Mouse (Mus musculus): ENCODE measurements around the gene Gm6169. TPM values are rescaled to one million over a fixed set of nuclear protein-coding genes. Genes with fewer than 3 reads are reported as not detected.
"Not testable (repeated sequence)": the region's sequence is repeated elsewhere in the genome, so short reads cannot be mapped to it uniquely, and the experiment has no call there.

Gm6169 gene
- polyA plus RNA-seq, 1 experiment from 2014 or later = 3.8 TPM

GRCm38 (mm10) chr13:97109046-97109445 is 10.0 kb upstream of the Gm6169 start:
- ATAC-seq (ENCODE audit: low FRiP score, low TSS enrichment) = no peak
- no peaks in the 10 kb centered on the region for H3K4me1 ChIP-seq (ENCODE audit: control insufficient read depth, insufficient read depth, low read length)
- 84% methylated on average over 4 of the region's 4 CpGs for WGBS

DNA sequence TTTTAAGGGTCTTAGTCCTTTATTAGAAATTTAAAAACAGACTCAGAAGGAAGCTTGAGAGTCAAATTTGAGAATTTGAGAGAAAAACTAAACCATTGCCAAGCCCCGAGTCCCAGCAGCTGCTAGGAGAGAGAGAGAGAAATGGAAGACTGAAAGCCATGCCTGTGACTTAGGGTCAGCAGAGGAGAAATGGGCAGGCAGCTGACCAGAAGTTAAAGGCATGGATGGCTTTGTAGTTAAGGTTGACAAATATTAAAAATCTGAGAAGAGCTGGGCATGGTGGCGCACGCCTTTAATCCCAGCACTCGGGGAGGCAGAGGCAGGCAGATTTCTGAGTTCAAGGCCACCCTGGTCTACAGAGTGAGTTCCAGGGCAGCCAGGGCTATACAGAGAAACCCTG is 8.7 kb upstream of the Gm6169 start:
- not testable (repeated sequence) for H3K9me3 ChIP-seq (ENCODE audit: control insufficient read depth, low read length); H3K27me3 ChIP-seq (ENCODE audit: control insufficient read depth, insufficient read depth, low read length); H3K27ac ChIP-seq (ENCODE audit: low read depth, low read length); H3K4me3 ChIP-seq (ENCODE audit: low read length); H3K9ac ChIP-seq (ENCODE audit: low read depth, low read length); ATAC-seq (ENCODE audit: low FRiP score, low TSS enrichment); H3K36me3 ChIP-seq (ENCODE audit: control insufficient read depth, insufficient read depth, low read length); H3K4me1 ChIP-seq (ENCODE audit: control insufficient read depth, insufficient read depth, low read length); H3K4me2 ChIP-seq (replicated peaks; ENCODE audit: low read depth, low read length)
- 94% methylated on average over 4 of the region's 4 CpGs for WGBS

More at GRCm38 (mm10) chr13:97109046-97109445, 10.0 kb upstream of the Gm6169 start:
- Histone ChIP-seq H3K9ac (ENCODE audit: low read depth, low read length) (no peak overlapping the region), H3K4me2 (replicated peaks; ENCODE audit: low read depth, low read length) (no peak overlapping the region), H3K27ac (ENCODE audit: low read depth, low read length) (no peak overlapping the region), H3K36me3 (ENCODE audit: control insufficient read depth, insufficient read depth, low read length) (no peaks in the 10 kb centered on the region), H3K9me3 (ENCODE audit: control insufficient read depth, low read length) (no peaks in the 10 kb centered on the region), H3K4me3 (ENCODE audit: low read length) (no peak overlapping the region), H3K27me3 (ENCODE audit: control insufficient read depth, insufficient read depth, low read length) (no peaks in the 10 kb centered on the region)

- Histone ChIP-seq H3K36me3 (ENCODE audit: control insufficient read depth, insufficient read depth, low read length) (no peaks in the 10 kb centered on the region), H3K27me3 (ENCODE audit: control insufficient read depth, insufficient read depth, low read length) (no peaks in the 10 kb centered on the region), H3K9ac (ENCODE audit: low read depth, low read length) (no peak overlapping the region), H3K9me3 (ENCODE audit: control insufficient read depth, low read length) (no peaks in the 10 kb centered on the region), H3K4me2 (replicated peaks; ENCODE audit: low read depth, low read length) (no peak overlapping the region), H3K4me1 (ENCODE audit: control insufficient read depth, insufficient read depth, low read length) (no peaks in the 10 kb centered on the region), H3K27ac (ENCODE audit: low read depth, low read length) (no peak overlapping the region), H3K4me3 (ENCODE audit: low read length) (no peak overlapping the region)
- no peak for ATAC-seq (ENCODE audit: low FRiP score, low TSS enrichment)
- 85% methylated on average over 7 of the region's 7 CpGs for WGBS
Measured at GRCm38 (mm10) chr13:97104996-97105395, 6.0 kb upstream of the Gm6169 start.

GRCm38 (mm10) chr13:97095726-97096125 is 3.3 kb downstream of the Gm6169 start:
- no peak overlapping the region for H3K9ac ChIP-seq (ENCODE audit: low read depth, low read length)
- H3K4me2 ChIP-seq (replicated peaks; ENCODE audit: low read depth, low read length) = no peak overlapping the region
- no peaks in the 10 kb centered on the region for H3K36me3 ChIP-seq (ENCODE audit: control insufficient read depth, insufficient read depth, low read length)
- H3K4me3 ChIP-seq (ENCODE audit: low read length) = no peak overlapping the region
- no peaks in the 10 kb centered on the region for H3K27me3 ChIP-seq (ENCODE audit: control insufficient read depth, insufficient read depth, low read length)
- no peak overlapping the region for H3K27ac ChIP-seq (ENCODE audit: low read depth, low read length)
- no peak for ATAC-seq (ENCODE audit: low FRiP score, low TSS enrichment)
- no peaks in the 10 kb centered on the region for H3K4me1 ChIP-seq (ENCODE audit: control insufficient read depth, insufficient read depth, low read length)
- no peaks in the 10 kb centered on the region for H3K9me3 ChIP-seq (ENCODE audit: control insufficient read depth, low read length)
- 81% methylated on average over 4 of the region's 4 CpGs for WGBS

DNA sequence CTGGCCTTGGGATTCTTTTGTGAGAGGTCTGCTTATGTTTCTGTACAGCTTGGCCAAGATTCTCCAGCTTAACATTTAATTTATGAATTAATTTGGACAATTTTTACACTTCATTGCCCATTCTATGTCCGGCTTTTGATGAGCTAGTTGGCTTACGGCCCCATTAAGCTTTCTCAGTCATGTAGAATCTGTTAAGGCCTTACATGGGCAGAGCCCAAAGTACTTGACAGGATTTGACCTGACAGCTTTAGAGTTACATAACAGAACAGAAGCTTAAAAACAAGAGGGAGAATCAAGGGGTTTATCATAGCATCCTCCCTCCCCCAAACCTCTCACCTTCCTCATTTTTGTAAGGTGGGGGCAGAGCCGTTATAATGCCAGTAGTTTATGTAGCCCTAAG is 10.9 kb downstream of the Gm6169 start:
- H3K4me3 ChIP-seq (ENCODE audit: low read length) = no peak overlapping the region

GRCm38 (mm10) chr13:97087421-97087820 is 11.6 kb downstream of the Gm6169 start:
- ATAC-seq (ENCODE audit: low FRiP score, low TSS enrichment) = no peak
- no peaks in the 10 kb centered on the region for H3K4me1 ChIP-seq (ENCODE audit: control insufficient read depth, insufficient read depth, low read length)
- WGBS = 92% methylated on average over 6 of the region's 6 CpGs

More for the DNA sequence above, 10.9 kb downstream of the Gm6169 start:
- H3K4me1 ChIP-seq (ENCODE audit: control insufficient read depth, insufficient read depth, low read length) = no peaks in the 10 kb centered on the region
- no peak for ATAC-seq (ENCODE audit: low FRiP score, low TSS enrichment)
- WGBS = 72% methylated on average over 3 of the region's 3 CpGs
- H3K27me3 ChIP-seq (ENCODE audit: control insufficient read depth, insufficient read depth, low read length) = no peaks in the 10 kb centered on the region
- no peak overlapping the region for H3K9ac ChIP-seq (ENCODE audit: low read depth, low read length)
- no peak overlapping the region for H3K4me2 ChIP-seq (replicated peaks; ENCODE audit: low read depth, low read length)
- H3K27ac ChIP-seq (ENCODE audit: low read depth, low read length) = no peak overlapping the region
- no peaks in the 10 kb centered on the region for H3K9me3 ChIP-seq (ENCODE audit: control insufficient read depth, low read length)
- no peaks in the 10 kb centered on the region for H3K36me3 ChIP-seq (ENCODE audit: control insufficient read depth, insufficient read depth, low read length)

DNA sequence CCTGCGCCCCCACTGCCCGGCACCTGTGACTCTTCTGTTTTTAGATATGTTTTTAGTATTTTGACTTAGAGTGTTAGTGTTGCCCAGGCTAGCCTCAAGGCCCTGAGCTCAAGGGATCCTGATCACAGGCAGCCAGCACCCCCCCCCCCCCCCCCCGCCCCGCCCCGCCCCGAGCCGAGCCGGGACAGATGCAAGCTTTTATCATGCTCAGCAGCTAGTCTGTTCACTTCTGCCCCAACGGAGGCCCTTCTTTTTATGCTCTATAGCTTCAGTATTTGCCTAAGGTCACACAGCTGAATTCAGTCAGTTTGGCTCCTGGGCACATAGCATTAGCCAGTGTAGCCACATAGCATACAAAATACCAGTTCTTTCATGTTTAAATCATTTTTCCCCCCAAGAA is 12.7 kb downstream of the Gm6169 start:
- Histone ChIP-seq H3K27me3 (ENCODE audit: control insufficient read depth, insufficient read depth, low read length) (no peaks in the 10 kb centered on the region), H3K36me3 (ENCODE audit: control insufficient read depth, insufficient read depth, low read length) (no peaks in the 10 kb centered on the region), H3K27ac (ENCODE audit: low read depth, low read length) (no peak overlapping the region), H3K4me3 (ENCODE audit: low read length) (no peak overlapping the region), H3K4me1 (ENCODE audit: control insufficient read depth, insufficient read depth, low read length) (no peaks in the 10 kb centered on the region), H3K9ac (ENCODE audit: low read depth, low read length) (no peak overlapping the region), H3K4me2 (replicated peaks; ENCODE audit: low read depth, low read length) (no peak overlapping the region), H3K9me3 (ENCODE audit: control insufficient read depth, low read length) (no peaks in the 10 kb centered on the region)
- ATAC-seq (ENCODE audit: low FRiP score, low TSS enrichment) = no peak
- WGBS = 89% methylated on average over 9 of the region's 9 CpGs

More at GRCm38 (mm10) chr13:97087421-97087820, 11.6 kb downstream of the Gm6169 start:
- Histone ChIP-seq H3K27ac (ENCODE audit: low read depth, low read length) (no peak overlapping the region), H3K9me3 (ENCODE audit: control insufficient read depth, low read length) (no peaks in the 10 kb centered on the region), H3K9ac (ENCODE audit: low read depth, low read length) (no peak overlapping the region), H3K27me3 (ENCODE audit: control insufficient read depth, insufficient read depth, low read length) (no peaks in the 10 kb centered on the region), H3K36me3 (ENCODE audit: control insufficient read depth, insufficient read depth, low read length) (no peaks in the 10 kb centered on the region), H3K4me3 (ENCODE audit: low read length) (no peak overlapping the region), H3K4me2 (replicated peaks; ENCODE audit: low read depth, low read length) (no peak overlapping the region)

DNA sequence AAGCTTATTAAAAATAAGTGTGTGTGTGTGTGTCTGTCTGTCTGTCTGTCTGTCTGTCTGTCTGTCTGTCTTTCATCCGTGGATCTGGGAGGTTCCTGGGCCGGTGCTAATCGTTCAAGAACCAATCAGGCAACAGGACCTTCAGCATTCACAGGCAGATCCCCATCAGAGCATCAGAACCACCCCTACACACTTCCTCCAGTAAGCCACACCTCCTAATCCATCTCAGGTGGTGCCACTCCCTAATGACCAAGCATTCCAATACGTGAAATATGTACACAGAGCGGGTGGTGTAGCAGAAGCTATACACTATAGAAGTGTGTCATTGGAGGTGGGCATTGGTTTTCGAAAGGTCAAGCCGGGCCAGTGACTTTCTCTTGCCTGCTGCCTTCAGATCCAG is 16.6 kb downstream of the Gm6169 start:
- no peak for ATAC-seq (ENCODE audit: low FRiP score, low TSS enrichment)
- H3K9me3 ChIP-seq (ENCODE audit: control insufficient read depth, low read length) = no peaks in the 10 kb centered on the region
- no peak overlapping the region for H3K4me2 ChIP-seq (replicated peaks; ENCODE audit: low read depth, low read length)
- H3K4me1 ChIP-seq (ENCODE audit: control insufficient read depth, insufficient read depth, low read length) = no peaks in the 10 kb centered on the region
- no peak overlapping the region for H3K4me3 ChIP-seq (ENCODE audit: low read length)
- H3K27ac ChIP-seq (ENCODE audit: low read depth, low read length) = no peak overlapping the region
- WGBS = 89% methylated on average over 7 of the region's 7 CpGs
- H3K36me3 ChIP-seq (ENCODE audit: control insufficient read depth, insufficient read depth, low read length) = no peaks in the 10 kb centered on the region
- no peak overlapping the region for H3K9ac ChIP-seq (ENCODE audit: low read depth, low read length)
- H3K27me3 ChIP-seq (ENCODE audit: control insufficient read depth, insufficient read depth, low read length) = no peaks in the 10 kb centered on the region

- H3K4me3 ChIP-seq (ENCODE audit: low read length) = no peak overlapping the region
- WGBS = 95% methylated on average over 3 of the region's 3 CpGs
- H3K9ac ChIP-seq (ENCODE audit: low read depth, low read length) = no peak overlapping the region
- H3K4me1 ChIP-seq (ENCODE audit: control insufficient read depth, insufficient read depth, low read length) = no peaks in the 10 kb centered on the region
- no peaks in the 10 kb centered on the region for H3K9me3 ChIP-seq (ENCODE audit: control insufficient read depth, low read length)
- no peak for ATAC-seq (ENCODE audit: low FRiP score, low TSS enrichment)
- H3K4me2 ChIP-seq (replicated peaks; ENCODE audit: low read depth, low read length) = no peak overlapping the region
- no peaks in the 10 kb centered on the region for H3K27me3 ChIP-seq (ENCODE audit: control insufficient read depth, insufficient read depth, low read length)
- no peak overlapping the region for H3K27ac ChIP-seq (ENCODE audit: low read depth, low read length)
- H3K36me3 ChIP-seq (ENCODE audit: control insufficient read depth, insufficient read depth, low read length) = no peaks in the 10 kb centered on the region
Measured at GRCm38 (mm10) chr13:97080615-97081014, 18.4 kb downstream of the Gm6169 start.

GRCm38 (mm10) chr13:97080201-97080600 is 18.8 kb downstream of the Gm6169 start:
- H3K4me1 ChIP-seq (ENCODE audit: control insufficient read depth, insufficient read depth, low read length) = no peaks in the 10 kb centered on the region

More at GRCm38 (mm10) chr13:97080201-97080600, 18.8 kb downstream of the Gm6169 start:
- no peak overlapping the region for H3K4me2 ChIP-seq (replicated peaks; ENCODE audit: low read depth, low read length)
- 82% methylated on average over 2 of the region's 2 CpGs for WGBS
- H3K9me3 ChIP-seq (ENCODE audit: control insufficient read depth, low read length) = no peaks in the 10 kb centered on the region
- no peak for ATAC-seq (ENCODE audit: low FRiP score, low TSS enrichment)
- no peaks in the 10 kb centered on the region for H3K27me3 ChIP-seq (ENCODE audit: control insufficient read depth, insufficient read depth, low read length)
- no peak overlapping the region for H3K9ac ChIP-seq (ENCODE audit: low read depth, low read length)
- no peak overlapping the region for H3K4me3 ChIP-seq (ENCODE audit: low read length)
- H3K27ac ChIP-seq (ENCODE audit: low read depth, low read length) = no peak overlapping the region
- H3K36me3 ChIP-seq (ENCODE audit: control insufficient read depth, insufficient read depth, low read length) = no peaks in the 10 kb centered on the region
